Mouse (Mus musculus) MEL (cell line): ENCODE results near the gene Qprt. TPM values are rescaled to one million over a fixed set of nuclear protein-coding genes. Genes with fewer than 3 reads are reported as not detected.

ENCODE experiments used
- DNase-seq: peaks from one replicate; pipeline ENCODE4 v3.0.0; 2011; ENCODE audit warnings: low read depth, low spot score
- H3K27ac ChIP-seq: 2 replicates; pipeline ENCODE4 v1.5.1; 2012; ENCODE audit warnings: low read depth, mild to moderate bottlenecking, control low read depth, low read length, moderate library complexity; ENCODE audit not compliant: control insufficient read depth
- H3K27me3 ChIP-seq, 2 experiments: fragments of 150-350 bp in 1 of 2; sonication (generic) in 1 of 2; 2 replicates each; pipeline ENCODE4 v1.6.1; 2012; ENCODE audit warnings: low read length in 2 of 2, mild to moderate bottlenecking in 2 of 2, improper control_type of control experiment in 1 of 2, moderate library complexity in 1 of 2; ENCODE audit not compliant: insufficient read depth in 2 of 2, control insufficient read depth in 1 of 2
- H3K36me3 ChIP-seq, 2 experiments: 2 replicates each; pipeline ENCODE4 v1.6.1; 2012 to 2014; ENCODE audit warnings: low read length in 2 of 2, improper control_type of control experiment in 1 of 2, inconsistent platforms in 1 of 2, mild to moderate bottlenecking in 1 of 2; ENCODE audit not compliant: insufficient read depth in 2 of 2, control insufficient read depth in 1 of 2
- H3K4me1 ChIP-seq, 2 experiments: fragments of 150-350 bp in 1 of 2; sonication (generic) in 1 of 2; 2 replicates each; pipeline ENCODE4 v1.6.1; 2012; ENCODE audit warnings: low read length in 2 of 2, improper control_type of control experiment in 1 of 2, mild to moderate bottlenecking in 1 of 2; ENCODE audit not compliant: insufficient read depth in 2 of 2, control insufficient read depth in 1 of 2
- H3K4me3 ChIP-seq, 2 experiments: fragments of 150-350 bp in 1 of 2; sonication (generic) in 1 of 2; 2 replicates each; pipeline ENCODE4 v1.5.1; 2012; ENCODE audit warnings: low read depth in 2 of 2, low read length in 2 of 2, mild to moderate bottlenecking in 2 of 2, moderate library complexity in 2 of 2, control low read depth in 1 of 2, improper control_type of control experiment in 1 of 2; ENCODE audit not compliant: control insufficient read depth in 1 of 2, insufficient read depth in 1 of 2
- H3K79me2 ChIP-seq: 2 replicates; pipeline ENCODE4 v1.6.1; 2012; ENCODE audit warnings: mild to moderate bottlenecking, low read length, moderate library complexity; ENCODE audit not compliant: control insufficient read depth, poor library complexity, insufficient read depth
- H3K9ac ChIP-seq: 2 replicates; pipeline ENCODE4 v1.6.1; 2012; ENCODE audit warnings: low read depth, mild to moderate bottlenecking, control low read depth, low read length, moderate library complexity; ENCODE audit not compliant: control insufficient read depth, poor library complexity, severe bottlenecking
- H3K9me3 ChIP-seq: fragments of 150-350 bp; sonication (generic); replicated peaks from 2 replicates; pipeline ENCODE4 v1.6.1; 2012; ENCODE audit warnings: mild to moderate bottlenecking, low read length, improper control_type of control experiment, moderate library complexity; ENCODE audit not compliant: insufficient read depth
- CHD2 ChIP-seq: IDR thresholded peaks from 2 replicates; pipeline ENCODE4 v1.6.1; 2011; ENCODE audit warnings: low read length, improper control_type of control experiment
- CTCF ChIP-seq, 3 experiments: IDR thresholded peaks in 2 of 3; conservative IDR thresholded peaks in 1 of 3; 2 replicates each; pipeline ENCODE4 v1.5.1; 2011 to 2012; ENCODE audit warnings: low read length in 3 of 3, low read depth in 2 of 3, mild to moderate bottlenecking in 2 of 3, improper control_type of control experiment in 1 of 3, inconsistent platforms in 1 of 3, mixed read lengths in 1 of 3, moderate library complexity in 1 of 3; ENCODE audit not compliant: control insufficient read depth in 1 of 3, insufficient read depth in 1 of 3, poor library complexity in 1 of 3, severe bottlenecking in 1 of 3
- ELF1 ChIP-seq: IDR thresholded peaks from 2 replicates; pipeline ENCODE4 v1.6.1; 2014; ENCODE audit warnings: low read depth, mild to moderate bottlenecking, inconsistent platforms, low read length, improper control_type of control experiment, moderate library complexity
- EP300 ChIP-seq, 2 experiments: IDR thresholded peaks; 2 replicates each; pipeline ENCODE4 v1.6.1; 2011; ENCODE audit warnings: improper control_type of control experiment in 2 of 2, low read length in 2 of 2, low read depth in 1 of 2, mild to moderate bottlenecking in 1 of 2
- GABPA ChIP-seq: IDR thresholded peaks from 2 replicates; pipeline ENCODE4 v1.6.1; 2012; ENCODE audit warnings: low read depth, mild to moderate bottlenecking, inconsistent platforms, low read length, improper control_type of control experiment, moderate library complexity
- GATA1 ChIP-seq: IDR thresholded peaks from 2 replicates; pipeline ENCODE4 v1.6.1; 2011; ENCODE audit warnings: low read depth, low read length, improper control_type of control experiment
- KAT2A ChIP-seq: conservative IDR thresholded peaks from 2 replicates; pipeline ENCODE4 v1.6.1; 2012; ENCODE audit warnings: low read depth, low read length, improper control_type of control experiment, inconsistent platforms
- MAFK ChIP-seq: IDR thresholded peaks from 2 replicates; pipeline ENCODE4 v1.6.1; 2011; ENCODE audit warnings: low read depth, mild to moderate bottlenecking, low read length, improper control_type of control experiment, borderline replicate concordance
- MAZ ChIP-seq: IDR thresholded peaks from 2 replicates; pipeline ENCODE4 v1.6.1; 2012; ENCODE audit warnings: low read depth, mild to moderate bottlenecking, inconsistent platforms, low read length, improper control_type of control experiment
- MXI1 ChIP-seq: IDR thresholded peaks from 2 replicates; pipeline ENCODE4 v1.6.1; 2011; ENCODE audit warnings: mild to moderate bottlenecking, low read depth, low read length, improper control_type of control experiment
- MYC ChIP-seq: IDR thresholded peaks from 2 replicates; pipeline ENCODE4 v1.6.1; 2011; ENCODE audit warnings: low read depth, mild to moderate bottlenecking, low read length, improper control_type of control experiment, moderate library complexity
- NRF1 ChIP-seq: IDR thresholded peaks from 2 replicates; pipeline ENCODE4 v1.6.1; 2014; ENCODE audit warnings: low read depth, mild to moderate bottlenecking, inconsistent platforms, low read length, improper control_type of control experiment, moderate library complexity; ENCODE audit not compliant: poor library complexity, insufficient read depth, severe bottlenecking
- POLR2A ChIP-seq, 2 experiments: IDR thresholded peaks; 2 replicates each; pipeline ENCODE4 v1.6.1; 2011 to 2012; ENCODE audit warnings: low read length in 2 of 2, mild to moderate bottlenecking in 2 of 2, control low read depth in 1 of 2, improper control_type of control experiment in 1 of 2, low read depth in 1 of 2, moderate library complexity in 1 of 2; ENCODE audit not compliant: control insufficient read depth in 1 of 2, insufficient read depth in 1 of 2, poor library complexity in 1 of 2
- POLR2AphosphoS2 ChIP-seq: IDR thresholded peaks from 2 replicates; pipeline ENCODE4 v1.6.1; 2011; ENCODE audit warnings: low read length, improper control_type of control experiment
- POLR2AphosphoS5 ChIP-seq: IDR thresholded peaks from 2 replicates; pipeline ENCODE4 v1.6.1; 2012; ENCODE audit warnings: low read depth, borderline replicate concordance, mild to moderate bottlenecking, inconsistent platforms, low read length, moderate library complexity, mixed read lengths
- RCOR1 ChIP-seq: IDR thresholded peaks from 2 replicates; pipeline ENCODE4 v1.6.1; 2012; ENCODE audit warnings: low read depth, mild to moderate bottlenecking, inconsistent platforms, low read length, improper control_type of control experiment
- SIN3A ChIP-seq: IDR thresholded peaks from 2 replicates; pipeline ENCODE4 v1.6.1; 2012; ENCODE audit warnings: low read length, improper control_type of control experiment, inconsistent platforms
- SMC3 ChIP-seq: IDR thresholded peaks from 2 replicates; pipeline ENCODE4 v1.6.1; 2011; ENCODE audit warnings: low read depth, low read length, improper control_type of control experiment
- TAL1 ChIP-seq: IDR thresholded peaks from 2 replicates; pipeline ENCODE4 v1.6.1; 2012; ENCODE audit warnings: mild to moderate bottlenecking, inconsistent platforms, low read length, moderate library complexity, mixed read lengths
- TCF12 ChIP-seq: IDR thresholded peaks from 2 replicates; pipeline ENCODE4 v1.6.1; 2014; ENCODE audit warnings: low read depth, mild to moderate bottlenecking, inconsistent platforms, low read length, improper control_type of control experiment, moderate library complexity
- USF1 ChIP-seq: IDR thresholded peaks from 2 replicates; pipeline ENCODE4 v1.6.1; 2014; ENCODE audit warnings: low read depth, mild to moderate bottlenecking, inconsistent platforms, low read length, improper control_type of control experiment, moderate library complexity
- ZC3H11A ChIP-seq: IDR thresholded peaks from 2 replicates; pipeline ENCODE4 v1.6.1; 2012; ENCODE audit warnings: low read depth, mild to moderate bottlenecking, inconsistent platforms, low read length, improper control_type of control experiment
- ZMIZ1 ChIP-seq: IDR thresholded peaks from 2 replicates; pipeline ENCODE4 v1.6.1; 2012; ENCODE audit warnings: low read depth, mild to moderate bottlenecking, inconsistent platforms, low read length, improper control_type of control experiment, moderate library complexity
- polyA plus RNA-seq, 2 experiments: library from polyadenylated mRNA; stranded (reverse) in 1 of 2; unstranded in 1 of 2; fragments of >175 nt in 1 of 2; fragments of >200 nt in 1 of 2; gene quantifications; 2 replicates each; pipeline versions ENCODE4 v1.2.1 to v1.2.4; 2012; ENCODE audit warnings: low replicate concordance in 2 of 2, low read depth in 1 of 2; ENCODE audit not compliant: insufficient read length in 2 of 2, insufficient read depth in 1 of 2, missing spikeins in 1 of 2
- total RNA-seq: library from RNA; depleted of rRNA; stranded (reverse); fragments of 300-350 nt; gene quantifications from 2 replicates; pipeline ENCODE4 v1.2.3, GENCODE M21; 2012

The Qprt gene
- total and polyA plus RNA-seq, 3 experiments, result 2.7 to 3.7 TPM; not detected in 1

DNA sequence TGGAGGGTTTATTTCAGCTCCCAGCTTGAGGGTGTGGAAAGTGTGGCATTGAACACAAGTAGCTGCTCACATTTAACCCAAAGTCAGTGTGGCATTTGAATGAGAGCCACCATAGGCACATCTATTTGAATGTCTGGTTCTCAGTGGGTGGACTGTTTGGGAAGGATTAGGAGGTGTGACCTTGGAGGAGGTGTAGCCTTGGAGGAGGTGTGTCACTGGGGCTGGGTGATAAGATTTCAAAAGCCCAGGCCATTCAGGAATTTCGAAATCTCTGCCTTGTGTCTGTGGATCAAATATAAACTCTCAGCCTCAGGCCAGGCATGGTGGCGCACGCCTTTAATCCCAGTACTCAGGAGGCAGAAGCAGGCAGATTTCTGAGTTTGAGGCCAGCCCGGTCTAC is 23.1 kb downstream of the Qprt start:
- Histone ChIP-seq H3K27ac (no peak overlapping the region), H3K9ac (no peak overlapping the region), H3K79me2 (no peaks in the 10 kb centered on the region), H3K4me1 (peaks cover 4 to 11% of the 10 kb centered on the region in 2 experiments; a peak in 2 of 4 replicates), H3K27me3 (no peaks in the 10 kb centered on the region), H3K9me3 (no peaks in the 10 kb centered on the region), H3K36me3 (peaks cover 0 to 4% of the 10 kb centered on the region in 2 experiments; a peak in 1 of 4 replicates), H3K4me3 (no peak overlapping the region)
- no peak for TF ChIP-seq ZC3H11A
- no peak for TF ChIP-seq RCOR1
- no peak for TF ChIP-seq TCF12
- TF ChIP-seq MAFK, result no peak
- no peak for TF ChIP-seq EP300 (IDR thresholded peaks at IDR 0.05; ENCODE audit: low read depth in 1 of 2, low read length in 2 of 2)
- no peak for DNase-seq

DNA sequence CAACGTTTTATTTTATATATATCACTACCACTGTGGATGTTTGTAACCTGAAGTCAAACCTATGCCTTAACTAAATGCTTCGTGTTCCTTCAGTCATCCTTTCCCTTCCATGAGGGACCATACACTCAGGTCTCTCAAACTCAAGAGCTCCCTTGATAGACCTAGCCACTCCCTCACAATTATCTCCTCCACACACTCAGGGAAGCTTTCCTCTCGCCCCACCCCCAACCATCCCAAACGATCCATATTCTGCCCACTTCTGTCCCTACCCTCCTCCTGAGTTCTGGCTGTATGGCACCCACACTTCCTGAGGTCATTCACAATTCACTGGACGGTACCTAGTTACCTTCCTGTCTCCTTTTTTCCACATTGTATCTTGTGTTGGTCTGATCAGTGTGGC is 23.5 kb downstream of the Qprt start:
- no peaks in the 10 kb centered on the region for H3K27me3 ChIP-seq
- H3K36me3 ChIP-seq, result peaks cover 0 to 8% of the 10 kb centered on the region in 2 experiments; a peak in 2 of 4 replicates
- H3K79me2 ChIP-seq, result peaks cover 2% of the 10 kb centered on the region
- DNase-seq, result no peak
- H3K4me1 ChIP-seq, result peaks cover 4 to 13% of the 10 kb centered on the region in 2 experiments; a peak in 3 of 4 replicates
- H3K27ac ChIP-seq, result no peak overlapping the region
- no peak overlapping the region for H3K4me3 ChIP-seq
- TF ChIP-seq TAL1 (no peak), ZC3H11A (no peak), POLR2A (IDR thresholded peaks at IDR 0.05; ENCODE audit: control insufficient read depth in 1 of 2, insufficient read depth in 1 of 2, low read depth in 1 of 2, low read length in 2 of 2, poor library complexity in 1 of 2) (no peak), CHD2 (no peak), GABPA (no peak), SIN3A (no peak), CTCF (IDR thresholded peaks at IDR 0.05 in 2 of 3, conservative IDR thresholded peaks at IDR 0.05 in 1 of 3; ENCODE audit: control insufficient read depth in 1 of 3, insufficient read depth in 1 of 3, low read depth in 2 of 3, low read length in 3 of 3, poor library complexity in 1 of 3, severe bottlenecking in 1 of 3) (no peak), NRF1 (no peak), ELF1 (no peak), ZMIZ1 (no peak), SMC3 (no peak), GATA1 (no peak), EP300 (IDR thresholded peaks at IDR 0.05; ENCODE audit: low read depth in 1 of 2, low read length in 2 of 2) (no peak), POLR2AphosphoS2 (no peak), KAT2A (no peak), MXI1 (no peak), USF1 (no peak), MYC (no peak), MAZ (no peak), POLR2AphosphoS5 (no peak)
- no peak overlapping the region for H3K9ac ChIP-seq
- H3K9me3 ChIP-seq, result no peaks in the 10 kb centered on the region
